Mouse (Mus musculus) cortical plate, adult 2 months (tissue): ENCODE measurements around the gene Vamp8. TPM values are rescaled to one million over a fixed set of nuclear protein-coding genes. Genes with fewer than 3 reads are reported as not detected.

ENCODE experiments used
- H3K27ac ChIP-seq: fragments of 200-500 bp; 2 replicates; pipeline ENCODE4 v1.5.1; 2012; ENCODE audit warnings: low read length, control low read depth, inconsistent platforms; ENCODE audit not compliant: insufficient read depth
- H3K4me1 ChIP-seq: fragments of 200-500 bp; 2 replicates; pipeline ENCODE4 v1.6.1; 2011; ENCODE audit warnings: low read length; ENCODE audit not compliant: control insufficient read depth, insufficient read depth
- H3K4me3 ChIP-seq: fragments of 200-500 bp; 2 replicates; pipeline ENCODE4 v1.5.1; 2011; ENCODE audit warnings: mild to moderate bottlenecking, low read length, control low read depth; ENCODE audit not compliant: insufficient read depth
- CTCF ChIP-seq: fragments of 200-500 bp; IDR thresholded peaks from 2 replicates; pipeline ENCODE4 v1.5.1; 2011; ENCODE audit warnings: mild to moderate bottlenecking, control low read depth, low read length; ENCODE audit not compliant: insufficient read depth; ENCODE audit errors: extremely low read depth
- POLR2A ChIP-seq: fragments of 200-500 bp; IDR thresholded peaks from 2 replicates; pipeline ENCODE4 v1.6.1; 2011; ENCODE audit warnings: mild to moderate bottlenecking, low read length, control low read depth; ENCODE audit not compliant: insufficient read depth; ENCODE audit errors: extremely low read depth
- polyA plus RNA-seq: library from polyadenylated mRNA; depleted of rRNA; stranded (reverse); fragments of >200 nt; gene quantifications from 2 replicates; pipeline ENCODE4 v1.2.3, GENCODE M21; 2012

Gene Vamp8
- polyA plus RNA-seq, 1 experiment: 31.7 TPM

- no peak overlapping the region for H3K4me3 ChIP-seq
- TF ChIP-seq CTCF (no peak), POLR2A (no peak)
- H3K4me1 ChIP-seq: no peaks in the 10 kb centered on the region
- H3K27ac ChIP-seq: no peak overlapping the region
Measured at GRCm38 (mm10) chr6:72388266-72388665, 2.2 kb downstream of the Vamp8 start.

GRCm38 (mm10) chr6:72387816-72388215, 2.7 kb downstream of the Vamp8 start:
- Histone ChIP-seq H3K27ac (no peak overlapping the region), H3K4me3 (no peak overlapping the region), H3K4me1 (no peaks in the 10 kb centered on the region)
- no peak for TF ChIP-seq POLR2A
- TF ChIP-seq CTCF: no peak

- Histone ChIP-seq H3K4me1 (no peaks in the 10 kb centered on the region), H3K27ac (no peak overlapping the region), H3K4me3 (no peak overlapping the region)
- TF ChIP-seq CTCF: no peak
- TF ChIP-seq POLR2A: no peak
Measured at GRCm38 (mm10) chr6:72386561-72386960, 3.9 kb downstream of the Vamp8 start.

GRCm38 (mm10) chr6:72385258-72385657, 5.2 kb downstream of the Vamp8 start:
- TF ChIP-seq CTCF: no peak
- no peak for TF ChIP-seq POLR2A
- Histone ChIP-seq H3K4me3 (no peak overlapping the region), H3K27ac (no peak overlapping the region), H3K4me1 (peaks cover 1% of the 10 kb centered on the region; the same call in 1 of the 2 replicates)

GRCm38 (mm10) chr6:72383952-72384351, 6.6 kb downstream of the Vamp8 start:
- H3K4me3 ChIP-seq: no peak overlapping the region
- H3K27ac ChIP-seq: no peak overlapping the region
- peaks cover 1% of the 10 kb centered on the region; the same call in 1 of the 2 replicates for H3K4me1 ChIP-seq
- no peak for TF ChIP-seq CTCF
- TF ChIP-seq POLR2A: no peak

- no peak overlapping the region for H3K27ac ChIP-seq
- H3K4me1 ChIP-seq: peaks cover 1% of the 10 kb centered on the region; the same call in 1 of the 2 replicates
- no peak overlapping the region for H3K4me3 ChIP-seq
- TF ChIP-seq CTCF: no peak
- TF ChIP-seq POLR2A: no peak
Measured at GRCm38 (mm10) chr6:72383142-72383820, 7.2 kb downstream of the Vamp8 start.

- Histone ChIP-seq H3K27ac (no peak overlapping the region), H3K4me1 (peaks cover 1% of the 10 kb centered on the region; the same call in 1 of the 2 replicates), H3K4me3 (no peak overlapping the region)
- TF ChIP-seq POLR2A (no peak), CTCF (no peak)
Measured at GRCm38 (mm10) chr6:72382494-72382893, 8.0 kb downstream of the Vamp8 start.

- Histone ChIP-seq H3K27ac (peak within 1 kb of the TSS; percentile 68), H3K4me1 (peaks cover 1% of the 10 kb centered on the region; the same call in 1 of the 2 replicates), H3K4me3 (peak within 1 kb of the TSS; percentile 51)
- TF ChIP-seq CTCF (0 out of 2 replicates have a peak, but pooled peaks have one; percentile 2), POLR2A (no peak)
Measured at GRCm38 (mm10) chr6:72380131-72380770, 10.3 kb downstream of the Vamp8 start, which contains the start of gene Vamp5. Vamp5 (minus strand) TSS chr6:72380468.

GRCm38 (mm10) chr6:72379377-72380130, 10.9 kb downstream of the Vamp8 start:
- Histone ChIP-seq H3K27ac (peak overlapping the region; percentile 68; the same call in 1 of the 2 replicates), H3K4me3 (peak overlapping the region; percentile 51), H3K4me1 (peaks cover 1% of the 10 kb centered on the region; the same call in 1 of the 2 replicates)
- TF ChIP-seq CTCF (no peak), POLR2A (no peak)
